Mouse (Mus musculus) adrenal gland, adult 18-20 months (tissue): ENCODE data around the gene Strap. TPM values are rescaled to one million over a fixed set of nuclear protein-coding genes. Genes with fewer than 3 reads are reported as not detected.
A peak's percentile ranks its signal among the peaks of the same experiment; 100 is the strongest.

Experiments
- DNase-seq, 2 experiments: peaks; one replicate each; pipeline ENCODE4 v3.0.0; 2021 to 2022; ENCODE audit warnings: low spot score in 2 of 2
- total RNA-seq, 2 experiments: library from RNA; stranded (reverse); gene quantifications; 1 replicate in 1 of 2; 2 replicates in 1 of 2; pipeline ENCODE4 v1.2.3; 2021

The Strap gene
- total RNA-seq, 2 experiments from 2014 or later, result 110 to 134 TPM

DNA sequence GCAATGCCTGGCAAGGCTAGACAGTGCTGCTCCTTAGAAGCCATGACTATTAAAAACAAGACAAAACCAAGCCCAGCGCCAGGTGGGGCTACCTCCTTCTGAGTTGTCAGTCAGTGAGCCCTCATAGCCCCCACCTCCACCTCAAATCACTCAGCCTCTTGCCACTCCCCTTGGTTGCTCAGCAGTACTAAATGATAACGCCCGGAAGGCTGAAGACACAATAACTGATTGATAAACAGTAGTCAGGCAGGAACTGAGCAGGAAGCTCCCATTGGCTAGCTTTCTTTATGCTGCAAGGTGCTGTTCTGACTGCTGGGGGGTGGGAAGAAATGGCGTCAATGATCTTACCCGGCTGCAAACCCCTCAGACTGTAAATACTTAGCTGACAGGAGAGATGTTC is 18.1 kb upstream of the Strap start:
- DNase-seq, result no peak

DNA sequence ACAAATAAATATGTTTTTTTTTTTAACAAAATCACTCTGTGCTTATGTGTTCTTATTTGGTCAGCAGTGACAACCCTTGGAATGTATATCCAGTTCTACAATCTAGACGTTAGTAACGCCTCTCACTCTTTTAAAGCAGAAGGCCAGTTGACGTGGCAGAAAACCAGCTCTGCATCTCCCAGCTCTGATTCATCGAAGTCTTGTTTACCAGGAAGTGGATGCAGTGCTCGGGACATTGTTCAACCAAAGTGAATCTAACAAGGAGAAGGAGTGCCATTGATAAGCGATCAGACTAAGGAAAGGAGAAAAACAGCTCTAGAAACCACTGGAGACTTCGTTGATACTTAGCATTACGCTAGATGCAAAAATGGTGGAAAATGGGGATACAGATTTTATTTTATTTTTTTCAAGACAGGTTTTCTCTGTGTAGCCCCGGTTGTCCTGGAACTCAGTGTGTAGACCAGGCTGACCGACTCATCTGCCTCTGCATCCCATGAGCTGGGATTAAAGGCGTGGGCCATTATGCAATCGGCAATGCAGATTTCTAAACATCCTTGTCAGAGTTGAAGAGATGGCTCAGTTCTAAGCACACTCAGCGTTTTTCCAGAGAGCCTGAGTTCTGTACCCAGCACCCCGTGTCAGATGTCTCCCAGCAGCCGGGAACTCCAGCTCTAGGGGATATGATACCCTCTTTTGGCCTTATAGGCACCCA is 12.5 kb upstream of the Strap start:
- DNase-seq, result no peak

GRCm38 (mm10) chr6:137723898-137724297 is 11.0 kb upstream of the Strap start:
- no peak for DNase-seq

GRCm38 (mm10) chr6:137734460-137734845 is 425 bp upstream of the Strap start:
- peak in 1 of 2 experiments; percentile 12 for DNase-seq

GRCm38 (mm10) chr6:137735671-137736238 is 877 bp downstream of the Strap start:
- no peak for DNase-seq

GRCm38 (mm10) chr6:137740972-137741371 is 6.1 kb downstream of the Strap start:
- no peak for DNase-seq

GRCm38 (mm10) chr6:137744700-137745099 is 9.8 kb downstream of the Strap start:
- DNase-seq, result no peak

GRCm38 (mm10) chr6:137747174-137747928 is 12.5 kb downstream of the Strap start:
- DNase-seq, result no peak

GRCm38 (mm10) chr6:137751551-137752274 is 16.8 kb downstream of the Strap start:
- DNase-seq, result no peak

GRCm38 (mm10) chr6:137752275-137752655 is 17.4 kb downstream of the Strap start:
- DNase-seq, result no peak

DNA sequence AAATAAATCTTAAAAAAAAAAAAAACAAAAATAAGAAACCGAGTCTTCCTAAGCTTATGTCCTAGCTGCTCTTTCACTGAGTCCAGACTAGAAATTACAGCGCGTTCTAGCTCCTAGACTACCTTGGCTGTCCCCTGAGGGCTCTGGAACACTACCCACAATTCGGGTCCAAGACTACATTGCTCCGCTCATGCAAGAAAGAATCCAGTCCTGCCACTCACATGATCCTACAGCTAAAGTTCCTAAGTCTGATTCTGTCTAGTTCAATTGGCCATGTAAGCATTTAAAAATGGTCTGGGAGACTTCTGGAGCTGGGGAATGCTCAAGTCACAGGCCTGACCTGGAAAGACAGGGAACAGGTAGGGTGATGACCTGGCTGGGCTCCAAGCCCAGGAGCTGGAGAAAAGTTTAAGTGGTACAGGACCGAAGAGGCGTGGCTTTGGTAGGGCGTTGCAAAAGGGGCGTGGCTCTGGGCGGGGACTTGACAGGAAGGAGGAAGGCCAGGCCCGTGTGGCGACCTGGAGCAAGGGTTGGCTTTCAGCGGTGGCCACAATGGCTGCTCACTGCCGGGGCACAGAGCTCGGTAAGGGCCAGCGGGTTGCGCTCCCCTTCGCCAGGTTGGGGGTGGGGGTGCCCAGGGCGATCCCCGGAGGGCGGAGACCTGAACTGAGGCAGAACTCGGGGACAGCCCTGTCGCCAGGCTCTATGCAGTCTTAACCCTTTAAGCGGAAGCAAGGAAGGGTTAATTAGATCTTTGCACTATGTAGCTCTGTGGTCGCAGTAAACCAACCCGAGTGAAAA is 19.4 kb downstream of the Strap start, which contains the start of gene Dera:
TSS of gene Dera (plus strand) at position 491 of the 801 bp plus-strand sequence.
- peak; percentile 80 to 83 for DNase-seq

- DNase-seq, result no peak
These were observed 20.0 kb downstream of the Strap start for GRCm38 (mm10) chr6:137754857-137755232.

- peak in 1 of 2 experiments; percentile 41 for DNase-seq
These were observed 21.4 kb downstream of the Strap start for GRCm38 (mm10) chr6:137756310-137756709.

GRCm38 (mm10) chr6:137757891-137758290 is 23.0 kb downstream of the Strap start:
- no peak for DNase-seq

- DNase-seq, result no peak
These were observed 24.8 kb downstream of the Strap start for GRCm38 (mm10) chr6:137759681-137760080.

- no peak for DNase-seq
These were observed 26.1 kb downstream of the Strap start for GRCm38 (mm10) chr6:137760966-137761365.

DNA sequence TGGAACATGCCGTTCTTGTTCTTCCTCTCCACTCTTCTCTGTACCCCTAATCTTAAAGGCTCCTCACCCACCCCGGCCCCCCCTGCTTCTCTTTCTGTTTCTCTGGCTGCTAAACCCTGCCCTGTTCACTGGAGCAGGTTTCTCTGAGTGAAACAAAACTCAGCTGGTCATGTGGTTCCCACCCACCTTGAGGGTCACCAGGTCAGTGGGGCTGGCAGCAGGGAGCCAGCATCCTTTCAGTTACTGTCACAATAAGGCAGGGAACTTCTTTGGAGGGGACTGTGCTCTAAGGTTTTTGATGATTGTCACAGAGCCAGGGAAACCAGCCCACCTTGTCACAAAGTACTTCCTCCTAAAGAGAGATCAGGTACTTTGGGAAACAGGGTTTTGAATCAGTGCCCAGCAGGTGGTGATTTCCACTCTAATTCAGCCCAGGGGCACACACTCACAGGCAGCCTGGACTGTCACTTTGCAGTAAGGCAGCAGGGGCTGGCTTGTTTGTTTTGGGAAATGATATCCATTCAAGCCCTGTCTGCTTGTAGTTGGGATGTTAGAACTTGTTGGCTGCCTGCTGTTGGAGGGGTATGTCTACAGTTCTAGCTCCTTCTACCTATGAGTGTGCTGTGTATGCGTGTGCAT is 29.8 kb downstream of the Strap start:
- no peak for DNase-seq

DNA sequence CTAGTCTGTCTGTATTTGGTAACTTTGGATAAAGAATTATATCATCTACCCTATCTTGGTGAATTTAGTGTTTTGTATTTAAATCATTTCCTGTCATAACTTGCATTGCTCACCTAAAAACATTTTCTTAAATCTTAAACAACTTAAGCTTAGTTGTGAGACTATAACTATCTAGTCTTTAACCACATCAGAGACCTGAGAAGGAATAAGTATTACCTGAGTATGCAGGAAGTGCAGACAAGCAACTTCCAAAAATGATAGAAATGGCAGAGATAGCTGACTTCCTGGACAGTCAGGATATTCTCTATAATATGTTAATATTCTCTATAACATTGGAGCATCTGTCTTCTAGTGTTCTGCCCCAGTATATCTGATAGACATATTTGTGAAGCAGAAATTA is 31.3 kb downstream of the Strap start:
- DNase-seq, result no peak

DNA sequence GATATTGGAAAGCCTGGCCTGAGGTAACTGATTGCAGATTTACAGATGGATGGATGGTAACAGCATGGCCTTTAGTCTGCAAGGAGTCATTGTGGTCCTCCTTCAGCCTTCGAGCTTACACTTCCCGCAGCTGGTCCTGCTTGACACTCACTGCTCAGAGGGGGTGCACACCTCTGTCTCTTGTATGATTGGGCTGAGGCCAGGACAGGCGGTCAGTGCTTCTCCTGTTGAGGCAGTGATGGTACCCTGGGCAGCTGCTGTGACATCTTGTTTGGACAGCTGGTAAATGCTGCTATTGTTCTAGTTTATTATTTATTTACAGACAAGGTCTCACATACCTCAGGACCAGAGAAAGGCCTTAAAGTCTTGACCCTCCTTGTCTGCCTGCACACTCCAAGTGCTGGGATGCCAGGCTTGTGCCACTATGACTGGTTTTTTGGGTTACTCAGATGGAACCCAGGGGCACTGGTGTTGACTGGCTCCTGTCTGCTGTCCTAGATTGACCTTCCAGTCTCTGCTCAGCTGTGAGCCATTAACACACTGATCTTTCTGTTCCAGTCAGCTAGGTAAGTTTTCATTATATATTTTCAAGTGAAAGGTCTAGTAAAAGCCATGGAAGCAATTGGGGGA is 36.9 kb downstream of the Strap start:
- DNase-seq, result no peak
